Mouse (Mus musculus): ENCODE measurements around the gene Mcm2.

- no peak for TF ChIP-seq CTCF (IDR thresholded peaks at IDR 0.05; ENCODE audit: low read depth)
- no peak for TF ChIP-seq EP300 (IDR thresholded peaks at IDR 0.05; ENCODE audit: low read depth)
Measured at GRCm38 (mm10) chr6:88857830-88858229, 40.8 kb downstream of the Mcm2 start.
